Mouse (Mus musculus): ENCODE data around the gene Qrfp. TPM values are rescaled to one million over a fixed set of nuclear protein-coding genes. Genes with fewer than 3 reads are reported as not detected.

The Qrfp gene
- total RNA-seq, 2 experiments from 2014 or later = not detected

DNA sequence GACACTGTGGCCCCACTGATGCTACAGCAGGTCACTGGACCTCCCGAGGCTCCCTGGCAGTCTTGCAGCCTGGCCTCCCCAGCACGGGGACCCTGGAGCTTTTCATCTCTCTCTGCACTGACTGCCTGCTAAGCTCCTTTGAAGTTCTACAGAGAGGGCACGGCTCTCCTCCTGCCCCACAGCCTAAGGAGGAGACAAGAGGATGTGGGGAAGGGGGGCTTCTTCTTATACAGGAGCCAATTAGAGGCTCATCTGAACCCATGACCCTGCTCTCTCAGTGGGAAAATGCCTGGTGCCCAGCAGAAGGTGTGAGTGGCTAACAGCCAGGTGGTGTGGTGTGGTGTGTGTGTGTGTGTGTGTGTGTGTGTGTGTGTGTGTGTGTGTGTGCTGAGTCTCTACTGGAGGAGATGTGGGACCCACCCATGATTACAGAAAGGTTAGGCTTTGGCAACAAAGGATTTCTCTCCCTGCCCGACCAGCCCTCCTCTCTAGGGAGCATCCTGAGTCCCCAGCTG is 18.0 kb upstream of the Qrfp start:
- no peak for TF ChIP-seq CTCF (IDR thresholded peaks at IDR 0.05)
- Histone ChIP-seq H3K27ac (no peak overlapping the region), H3K4me3 (no peak overlapping the region)
- intact Hi-C loops (cut with DNase I) = no loop called here
- DNase-seq = no peak

DNA sequence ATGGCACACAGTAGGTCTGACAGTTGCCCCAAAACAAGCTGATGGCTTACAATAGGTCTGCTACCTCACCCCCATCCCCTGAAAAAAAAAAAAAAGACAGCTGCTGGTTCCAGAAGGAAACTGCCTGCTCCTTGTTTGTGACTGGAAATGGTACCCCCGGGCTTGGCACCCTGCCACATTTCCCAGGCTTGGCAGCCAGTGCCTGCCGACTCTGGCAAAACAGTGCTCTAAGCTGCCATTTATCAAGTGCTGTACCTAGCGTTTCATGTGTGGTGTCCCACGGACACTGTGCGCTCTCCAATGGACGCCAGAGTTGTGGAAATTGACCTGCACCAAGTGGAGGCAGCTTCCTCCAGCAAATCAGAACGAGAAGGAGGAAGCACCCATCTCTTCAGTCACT is 17.5 kb upstream of the Qrfp start:
- intact Hi-C loops (cut with DNase I) = no loop called here
- no peak for DNase-seq
- no peak for TF ChIP-seq CTCF (IDR thresholded peaks at IDR 0.05)
- Histone ChIP-seq H3K27ac (no peak overlapping the region), H3K4me3 (no peak overlapping the region)

DNA sequence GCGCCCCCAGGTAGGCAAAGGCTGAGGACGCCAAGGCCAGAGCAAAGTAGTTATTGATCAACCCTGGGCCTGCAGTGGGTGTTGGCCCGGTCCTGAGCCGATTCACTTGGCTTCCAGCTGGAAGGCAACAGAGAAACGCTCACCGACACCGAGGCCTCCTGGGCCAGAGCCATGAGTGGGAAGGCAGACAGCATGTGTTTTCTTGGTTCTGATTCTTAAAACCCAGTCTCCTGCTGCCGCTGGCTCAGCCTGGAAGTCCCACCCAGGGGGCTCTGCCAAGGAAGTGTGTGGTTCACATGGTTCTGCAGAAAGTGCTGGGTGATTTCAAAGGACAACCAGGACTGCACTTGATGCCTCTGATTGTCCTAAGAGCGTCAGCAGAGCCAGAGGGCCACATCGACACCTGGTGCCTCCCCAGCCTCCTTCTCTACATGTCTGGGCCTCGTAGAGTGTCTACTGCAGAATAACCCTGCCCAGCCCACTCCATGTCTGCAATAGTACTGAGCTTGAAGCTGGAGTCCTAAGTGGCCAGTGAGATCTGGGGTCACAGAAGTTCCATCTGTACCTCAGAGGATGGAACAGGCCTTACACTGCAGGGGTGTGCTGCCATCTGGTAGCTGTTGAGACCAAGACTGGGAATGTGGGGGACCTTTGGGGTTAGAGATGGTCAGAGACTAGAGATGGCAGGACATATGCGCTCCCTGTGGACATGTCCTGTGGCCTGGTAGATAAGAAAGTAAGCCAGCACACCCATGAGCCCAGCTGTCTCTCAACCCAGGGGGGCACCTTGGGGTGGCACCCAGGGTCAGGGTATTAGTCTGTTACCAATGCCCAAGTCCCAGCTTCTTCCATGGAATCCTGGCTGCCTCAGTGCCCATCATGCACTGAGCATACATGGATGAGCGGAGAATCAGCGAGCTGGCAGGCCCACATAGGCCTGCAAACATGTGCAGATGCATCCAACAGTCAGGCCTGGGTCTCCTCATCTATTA is 16.0 kb upstream of the Qrfp start:
- H3K27ac ChIP-seq = no peak overlapping the region
- no peak for TF ChIP-seq CTCF (IDR thresholded peaks at IDR 0.05)
- peak; percentile 49 for DNase-seq
- intact Hi-C loops (cut with DNase I) = no loop called here
- no peak overlapping the region for H3K4me3 ChIP-seq

DNA sequence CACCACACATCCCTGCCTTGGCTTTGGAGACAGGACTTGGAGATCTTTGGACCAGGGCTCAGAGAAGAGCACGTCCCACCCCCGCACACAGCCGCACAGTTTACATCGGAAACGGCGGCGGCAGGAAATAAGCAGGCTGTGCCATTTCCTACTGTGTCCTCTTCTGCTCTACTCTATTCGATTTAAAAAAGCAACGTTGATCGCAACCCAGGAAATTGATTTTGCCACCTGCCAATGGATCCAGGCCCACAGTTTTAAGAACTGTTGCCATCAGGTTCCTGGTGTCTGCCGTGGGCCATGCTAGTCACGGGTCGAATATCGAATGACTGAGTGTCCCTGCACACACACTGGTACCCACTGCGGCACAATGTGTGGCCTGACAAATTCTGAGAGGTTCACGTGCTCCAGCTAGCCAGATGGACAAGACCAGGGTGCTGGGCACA is 15.1 kb upstream of the Qrfp start:
- intact Hi-C loops (cut with DNase I) = no loop called here
- no peak for DNase-seq
- Histone ChIP-seq H3K27ac (no peak overlapping the region), H3K4me3 (no peak overlapping the region)
- TF ChIP-seq CTCF (IDR thresholded peaks at IDR 0.05) = no peak

DNA sequence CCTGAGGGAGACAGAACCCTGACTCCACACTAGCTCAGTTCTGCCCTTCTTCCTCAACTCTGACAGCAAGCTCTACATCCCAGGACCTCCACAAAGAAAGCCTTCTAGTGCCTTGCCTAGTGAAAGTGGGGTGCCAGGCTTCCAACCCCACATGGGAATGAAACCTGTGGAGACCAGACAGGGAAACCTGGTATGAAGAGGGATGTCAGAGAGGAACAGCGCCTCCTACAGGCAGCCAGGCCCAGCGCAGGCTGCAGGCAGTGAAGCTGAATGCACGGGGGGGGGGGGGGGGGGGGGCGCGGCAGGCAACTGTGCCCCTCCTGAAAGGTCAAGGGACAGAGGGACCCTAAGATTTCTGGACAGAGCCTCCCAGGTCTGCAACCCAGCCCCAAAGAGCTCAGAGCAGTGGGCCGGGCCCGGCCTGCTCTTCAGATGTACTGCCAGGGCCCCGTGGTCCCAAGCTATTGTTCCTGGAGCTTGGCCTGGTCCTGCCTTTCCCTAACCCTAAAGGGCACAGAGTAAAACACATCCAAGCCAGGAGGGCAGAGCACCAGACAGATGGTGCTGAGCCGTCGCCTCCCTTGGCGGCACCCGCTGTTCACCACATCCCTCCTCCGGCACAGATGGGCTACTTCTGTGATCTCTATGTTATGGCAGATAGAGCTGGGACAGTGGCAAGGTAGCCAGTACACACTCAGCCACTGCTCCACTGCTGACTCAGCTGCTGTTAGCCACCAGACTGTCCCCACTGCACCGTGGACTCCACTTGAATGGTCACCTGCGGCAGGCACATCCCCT is 13.8 kb upstream of the Qrfp start:
- Histone ChIP-seq H3K27ac (no peak overlapping the region), H3K4me3 (no peak overlapping the region)
- peak; percentile 63 for TF ChIP-seq CTCF (IDR thresholded peaks at IDR 0.05)
- peak; percentile 54 for DNase-seq
- intact Hi-C loops (cut with DNase I) = no loop called here

DNA sequence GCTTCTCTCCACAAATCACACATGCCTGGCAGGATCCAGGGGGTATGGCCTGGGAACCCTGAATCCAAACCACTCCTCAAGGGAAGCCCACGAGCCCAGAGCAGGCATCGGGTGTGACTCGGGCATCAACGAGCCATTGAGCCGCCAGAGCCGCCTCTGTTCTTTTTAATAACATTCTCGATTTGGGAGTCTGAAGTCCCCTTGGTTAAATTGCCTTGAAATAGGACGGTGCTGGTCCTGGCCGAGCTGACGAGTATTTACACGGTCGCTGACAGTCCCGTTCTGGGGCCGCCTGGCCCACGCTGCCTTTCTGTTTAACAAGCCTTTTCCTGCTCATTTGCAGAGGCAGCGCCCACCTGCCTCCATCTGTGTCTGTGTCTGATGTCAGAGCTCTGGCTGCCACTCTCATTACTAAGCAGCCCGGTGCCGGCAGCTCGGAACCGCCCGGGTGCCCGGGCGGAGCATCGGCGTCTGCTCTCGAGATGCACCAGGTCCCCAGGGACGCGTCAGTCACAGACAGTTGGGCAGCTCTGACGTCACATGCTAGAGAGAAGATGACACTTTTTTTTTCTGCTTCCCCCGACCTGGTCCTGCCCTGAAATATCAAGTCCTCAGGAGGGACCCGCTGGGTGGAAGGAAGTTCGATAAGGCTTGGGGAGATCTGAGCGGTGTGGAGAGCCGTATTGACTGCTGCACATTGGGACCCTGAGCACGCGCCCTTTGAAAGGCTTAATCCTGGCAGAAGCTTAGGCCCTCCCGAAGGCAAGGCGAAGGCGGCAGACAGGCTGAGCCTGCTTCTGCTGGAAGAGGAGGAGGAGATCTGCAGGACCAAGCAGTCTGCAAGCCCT is 12.4 kb upstream of the Qrfp start:
- Histone ChIP-seq H3K27ac (no peak overlapping the region), H3K4me3 (peak overlapping the region; percentile 48)
- DNase-seq = no peak
- intact Hi-C loops (cut with DNase I) = no loop called here
- no peak for TF ChIP-seq CTCF (IDR thresholded peaks at IDR 0.05)

DNA sequence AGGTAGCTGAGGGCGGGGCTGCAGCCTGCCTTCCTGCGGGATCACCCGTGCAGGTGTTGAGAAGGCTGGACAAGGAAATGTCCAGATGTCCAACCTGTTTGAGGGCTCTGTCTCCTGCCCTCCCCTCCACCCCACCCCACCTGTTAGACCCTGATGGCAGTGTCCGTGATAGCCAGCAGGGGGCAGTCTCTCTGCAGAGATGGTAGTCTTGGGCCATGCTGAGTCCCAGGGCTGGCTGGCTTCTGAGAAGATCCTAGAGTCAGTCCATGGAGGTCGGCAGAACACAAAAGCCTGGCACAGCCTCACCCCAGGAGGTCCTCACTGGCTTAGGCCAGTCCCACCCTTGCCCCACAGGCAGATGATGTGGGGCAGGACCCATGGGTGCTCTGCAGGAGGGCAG is 5.0 kb upstream of the Qrfp start:
- H3K27ac ChIP-seq = no peak overlapping the region
- H3K4me3 ChIP-seq = no peak overlapping the region
- intact Hi-C loops (cut with DNase I) = loop anchor here (1.0 to 2.0 kb wide), 2 partner anchors 69 to 100 kb away; no protein-coding TSS in a partner anchor
- TF ChIP-seq CTCF (IDR thresholded peaks at IDR 0.05) = peak; percentile 72
- DNase-seq = peak; percentile 79

DNA sequence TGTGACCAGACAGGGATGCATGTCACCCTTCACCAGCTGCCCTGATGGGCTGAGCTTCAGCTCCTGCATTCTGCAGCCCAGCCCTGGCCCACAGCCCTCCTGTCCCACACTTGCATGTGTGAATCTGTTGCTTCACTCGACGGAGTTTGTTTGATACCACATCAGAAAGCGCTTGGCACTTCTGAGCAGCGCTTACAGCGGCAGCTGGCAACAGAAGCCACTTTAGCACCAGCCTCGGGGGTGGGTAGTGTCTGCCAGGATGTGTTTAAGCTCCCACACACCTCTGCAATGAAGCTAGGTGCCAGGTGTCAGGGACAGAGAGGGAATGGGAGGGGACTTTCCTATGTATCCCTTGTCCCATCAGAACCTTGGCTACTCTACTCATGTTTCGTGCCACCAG is 4.3 kb upstream of the Qrfp start:
- intact Hi-C loops (cut with DNase I) = loop anchor here (1.0 to 2.0 kb wide), 2 partner anchors 70 to 101 kb away; no protein-coding TSS in a partner anchor
- Histone ChIP-seq H3K27ac (no peak overlapping the region), H3K4me3 (no peak overlapping the region)
- no peak for DNase-seq
- TF ChIP-seq CTCF (IDR thresholded peaks at IDR 0.05) = no peak

DNA sequence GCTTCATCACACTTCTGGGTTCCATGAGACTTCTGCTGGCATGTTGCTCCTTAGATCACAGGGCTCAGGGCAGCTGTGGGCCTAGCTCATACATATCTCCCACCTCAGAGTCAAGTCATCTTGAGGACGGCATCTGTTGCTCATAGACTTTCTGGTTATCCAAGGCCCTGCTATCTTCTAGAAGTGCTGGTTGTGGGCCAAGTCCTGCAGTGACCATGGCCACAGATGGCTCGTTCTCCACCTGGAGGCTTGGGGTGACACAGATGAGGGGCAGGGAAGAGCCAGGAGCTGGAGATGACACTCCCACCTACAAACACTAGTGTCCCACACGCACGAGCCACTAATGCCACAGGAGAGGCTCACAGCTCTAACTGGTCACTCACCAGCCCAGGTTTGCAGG is 3.3 kb upstream of the Qrfp start:
- DNase-seq = no peak
- intact Hi-C loops (cut with DNase I) = loop anchor here (2.0 kb wide), 1 partner anchor 71 kb away; no protein-coding TSS in a partner anchor
- no peak for TF ChIP-seq CTCF (IDR thresholded peaks at IDR 0.05)
- no peak overlapping the region for H3K4me3 ChIP-seq
- H3K27ac ChIP-seq = no peak overlapping the region

DNA sequence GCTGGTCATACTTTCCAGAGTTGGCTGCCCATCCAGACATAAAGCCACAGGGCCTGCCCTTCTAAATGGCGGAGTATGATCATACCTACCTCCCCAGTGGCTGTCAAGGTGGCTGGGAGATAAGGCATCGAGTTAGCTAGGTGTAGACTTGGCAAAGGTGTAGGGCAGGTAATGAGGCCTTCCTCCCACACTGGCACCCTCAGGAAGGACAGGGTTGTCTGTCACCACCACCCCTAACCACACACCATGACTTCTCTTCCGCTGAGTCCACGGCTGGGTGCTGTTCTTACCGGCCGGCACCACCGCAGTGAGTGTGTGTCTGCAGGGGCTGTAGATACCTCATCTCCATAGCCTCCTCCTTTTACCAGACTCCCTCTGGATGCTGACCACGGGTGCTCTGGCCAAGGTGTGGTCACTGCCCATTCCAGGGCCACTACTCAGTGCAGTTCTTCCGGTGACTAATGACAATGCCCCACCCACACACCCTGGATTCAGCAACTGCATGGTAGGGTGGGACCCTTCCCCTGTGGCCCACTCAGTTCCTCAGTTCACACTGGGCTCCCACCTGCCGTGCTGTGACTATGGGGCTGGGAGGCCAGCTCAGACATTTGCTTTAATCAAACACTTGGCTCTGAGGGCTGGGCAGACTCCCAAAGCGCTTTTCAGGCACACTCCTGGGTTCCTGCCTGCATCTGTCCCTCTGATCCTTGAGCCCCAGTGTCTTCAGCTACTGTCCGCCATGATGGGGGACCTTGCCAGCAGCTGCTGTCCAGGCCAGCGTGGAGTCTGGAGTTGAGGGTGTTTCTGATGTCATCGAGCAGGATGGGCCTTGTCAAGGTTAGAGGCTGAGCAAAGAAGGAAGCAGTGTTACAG is 942 bp upstream of the Qrfp start:
- no peak for DNase-seq
- no peak for TF ChIP-seq CTCF (IDR thresholded peaks at IDR 0.05)
- intact Hi-C loops (cut with DNase I) = no loop called here
- H3K4me3 ChIP-seq = no peak overlapping the region
- H3K27ac ChIP-seq = no peak overlapping the region

DNA sequence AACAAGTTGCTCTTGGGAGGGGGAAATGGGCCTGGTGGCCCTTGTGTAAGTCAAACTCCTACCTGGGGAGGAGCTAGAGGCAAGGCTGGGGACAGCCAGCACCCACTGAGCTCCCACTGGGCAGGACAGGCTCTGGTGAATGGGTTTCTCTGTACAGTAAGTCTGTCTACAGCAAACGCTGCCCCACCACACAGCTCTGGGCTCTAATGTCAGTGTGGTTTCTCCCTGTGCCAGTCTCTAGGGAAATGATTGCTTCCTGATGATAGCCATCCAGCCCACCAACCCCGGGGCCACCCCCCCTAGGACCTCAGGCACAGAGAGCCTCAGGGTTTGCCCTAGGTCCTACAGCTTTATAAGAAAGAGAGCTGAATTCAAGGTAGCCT is 1.0 kb downstream of the Qrfp start:
- DNase-seq = no peak
- intact Hi-C loops (cut with DNase I) = no loop called here
- TF ChIP-seq CTCF (IDR thresholded peaks at IDR 0.05) = no peak
- H3K27ac ChIP-seq = no peak overlapping the region
- H3K4me3 ChIP-seq = no peak overlapping the region
